Mouse (Mus musculus) megakaryocyte progenitor cell, adult 5-6 weeks (primary cell): ENCODE results near the gene Pafah1b1. TPM values are rescaled to one million over a fixed set of nuclear protein-coding genes. Genes with fewer than 3 reads are reported as not detected.

Source experiments
- ATAC-seq: replicated peaks from 2 replicates; pipeline ENCODE4 v1.8.0; 2016; ENCODE audit warnings: mild to moderate bottlenecking, moderate TSS enrichment, inconsistent platforms; ENCODE audit not compliant: poor library complexity
- total RNA-seq, 2 experiments: library from RNA; stranded (forward) in 1 of 2; stranded (reverse) in 1 of 2; fragments of 157-497, 149-512 nt in 1 of 2; fragments of 200-1000 nt in 1 of 2; gene quantifications; 2 replicates each; pipeline versions ENCODE4 v1.2.3 to v1.2.4; 2015 to 2017

Gene Pafah1b1
- total RNA-seq, 2 experiments from 2014 or later, result 47.4 to 49.0 TPM

DNA sequence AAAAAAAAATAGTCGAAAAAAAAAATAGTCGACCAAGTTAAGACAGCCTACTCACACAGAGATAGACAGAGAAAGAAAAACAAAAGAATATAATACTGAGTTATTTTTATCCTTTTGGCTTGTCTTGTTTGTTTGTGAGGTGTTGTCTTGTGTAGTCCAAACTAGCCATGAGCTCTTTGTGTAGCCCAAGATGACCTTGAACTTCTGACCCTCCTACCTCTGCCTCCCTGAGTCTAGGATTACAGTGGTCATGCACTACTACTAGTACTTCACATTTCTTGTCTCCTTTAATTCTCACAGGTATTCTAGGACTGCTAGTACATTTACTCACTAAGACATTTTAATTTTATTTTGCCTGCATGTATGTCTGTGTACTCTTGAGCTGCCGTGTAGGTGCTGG, 97.0 kb downstream of the Pafah1b1 start:
- ATAC-seq, result no peak

GRCm38 (mm10) chr11:74625333-74625732, 99.1 kb downstream of the Pafah1b1 start:
- ATAC-seq, result peak; percentile 54

Other genes starting within 250 kb of the Pafah1b1 start
- gene Rap1gap2, start 113.8 kb downstream of the Pafah1b1 start, total RNA-seq (2015), result 1.1 and 1.4 TPM in 2 replicates
- gene Rap1gap2, start 113.8 kb downstream of the Pafah1b1 start, total RNA-seq (2017), result 1.3 TPM in 2 replicates
- gene Ccdc92b, start 105.1 kb downstream of the Pafah1b1 start, total RNA-seq (2015), result 0.05 TPM in 1 of 2 replicates, not detected in the other
- 0.10 TPM in 1 of 2 replicates, not detected in the other for gene Ccdc92b, start 105.1 kb downstream of the Pafah1b1 start, total RNA-seq (2017)
- 35.5 and 40.7 TPM in 2 replicates for gene Cluh, start 75.2 kb downstream of the Pafah1b1 start, total RNA-seq (2015)
- gene Cluh, start 75.2 kb downstream of the Pafah1b1 start, total RNA-seq (2017), result 36.4 and 38.3 TPM in 2 replicates
- 13.9 and 14.3 TPM in 2 replicates for gene Mettl16, start 46.2 kb upstream of the Pafah1b1 start, total RNA-seq (2015)
- 36.2 and 45.6 TPM in 2 replicates for gene Mettl16, start 46.2 kb upstream of the Pafah1b1 start, total RNA-seq (2017)
- 13.1 and 15.0 TPM in 2 replicates for gene Mnt, start 106.2 kb upstream of the Pafah1b1 start, total RNA-seq (2015)
- 2.7 and 3.2 TPM in 2 replicates for gene Mnt, start 106.2 kb upstream of the Pafah1b1 start, total RNA-seq (2017)
- 4.1 and 4.5 TPM in 2 replicates for gene Sgsm2, start 172.4 kb upstream of the Pafah1b1 start, total RNA-seq (2015)
- 3.7 and 6.9 TPM in 2 replicates for gene Sgsm2, start 172.4 kb upstream of the Pafah1b1 start, total RNA-seq (2017)
- gene Tsr1, start 173.4 kb upstream of the Pafah1b1 start, total RNA-seq (2015), result 43.2 and 50.0 TPM in 2 replicates
- 67.8 and 96.1 TPM in 2 replicates for gene Tsr1, start 173.4 kb upstream of the Pafah1b1 start, total RNA-seq (2017)
- 15.3 and 23.1 TPM in 2 replicates for gene Smg6, start 201.2 kb upstream of the Pafah1b1 start, total RNA-seq (2015)
- gene Smg6, start 201.2 kb upstream of the Pafah1b1 start, total RNA-seq (2017), result 29.5 and 32.7 TPM in 2 replicates
- gene Srr, start 201.3 kb upstream of the Pafah1b1 start, total RNA-seq (2015), result 5.8 and 6.3 TPM in 2 replicates
- gene Srr, start 201.3 kb upstream of the Pafah1b1 start, total RNA-seq (2017), result 4.4 and 6.1 TPM in 2 replicates